Mouse (Mus musculus): ENCODE measurements around the gene Zfp318. TPM values are rescaled to one million over a fixed set of nuclear protein-coding genes. Genes with fewer than 3 reads are reported as not detected.

Gene Zfp318
- polyA plus RNA-seq, 2 experiments = 1.5 to 2.1 TPM

DNA sequence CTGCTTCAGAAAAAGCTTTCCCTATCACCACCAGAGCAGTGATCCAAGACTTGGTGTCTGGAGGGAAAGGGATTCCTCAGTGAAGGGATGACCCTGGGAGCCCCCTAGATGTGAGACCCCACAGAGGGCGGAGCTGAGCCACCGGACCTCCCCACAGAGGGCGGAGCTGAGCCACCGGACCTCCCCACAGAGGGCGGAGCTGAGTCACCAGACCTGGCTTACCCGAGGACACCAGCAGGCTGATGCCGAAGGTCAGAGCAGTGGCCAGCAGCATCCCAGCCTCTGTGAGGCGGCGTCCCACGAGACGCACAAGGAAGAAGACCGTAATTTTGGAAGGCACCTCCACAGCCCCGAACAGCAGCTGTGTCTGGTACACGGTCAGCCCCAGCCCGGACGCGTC lies 50.1 kb downstream of the Zfp318 start:
- no peaks in the 10 kb centered on the region for H3K9me3 ChIP-seq (ENCODE audit: control insufficient read depth, low read length)
- no peaks in the 10 kb centered on the region for H3K27me3 ChIP-seq (ENCODE audit: control insufficient read depth, insufficient read depth, low read length)
- no peaks in the 10 kb centered on the region for H3K4me1 ChIP-seq (replicated peaks; ENCODE audit: control insufficient read depth in 2 of 2, insufficient read depth in 2 of 2, low read length in 1 of 2)
- no peak overlapping the region for H3K4me3 ChIP-seq (ENCODE audit: insufficient read depth in 1 of 2, low read depth in 2 of 2, low read length in 2 of 2)
- WGBS (ENCODE audit: insufficient replicate concordance) = 3% methylated on average over 17 of the region's 17 CpGs
- ATAC-seq (ENCODE audit: insufficient read depth) = no peak
- no peak overlapping the region for H3K27ac ChIP-seq
- no peaks in the 10 kb centered on the region for H3K36me3 ChIP-seq (replicated peaks; ENCODE audit: control insufficient read depth, insufficient read depth, low read depth)
- H3K4me2 ChIP-seq (ENCODE audit: low read depth) = peak overlapping the region; percentile 29; the same call in 1 of the 2 replicates
- no peak for DNase-seq (ENCODE audit: low read depth in 3 of 3, low spot score in 3 of 3)
- no peak overlapping the region for H3K9ac ChIP-seq (replicated peaks)
- TF ChIP-seq CTCF (IDR thresholded peaks at IDR 0.05; ENCODE audit: low read depth) (no peak), EP300 (IDR thresholded peaks at IDR 0.05; ENCODE audit: low read depth) (no peak)

- Histone ChIP-seq H3K9ac (replicated peaks) (no peak overlapping the region), H3K4me2 (ENCODE audit: low read depth) (no peak overlapping the region), H3K4me3 (ENCODE audit: insufficient read depth in 1 of 2, low read depth in 2 of 2, low read length in 2 of 2) (no peak overlapping the region), H3K27me3 (ENCODE audit: control insufficient read depth, insufficient read depth, low read length) (no peaks in the 10 kb centered on the region), H3K4me1 (replicated peaks; ENCODE audit: control insufficient read depth in 2 of 2, insufficient read depth in 2 of 2, low read length in 1 of 2) (no peaks in the 10 kb centered on the region), H3K27ac (no peak overlapping the region), H3K9me3 (ENCODE audit: control insufficient read depth, low read length) (no peaks in the 10 kb centered on the region), H3K36me3 (replicated peaks; ENCODE audit: control insufficient read depth, insufficient read depth, low read depth) (no peaks in the 10 kb centered on the region)
- ATAC-seq (ENCODE audit: insufficient read depth) (no peak), DNase-seq (ENCODE audit: low read depth in 3 of 3, low spot score in 3 of 3) (no peak)
- TF ChIP-seq CTCF (IDR thresholded peaks at IDR 0.05; ENCODE audit: low read depth) = peak; percentile 65
- no peak for TF ChIP-seq EP300 (IDR thresholded peaks at IDR 0.05; ENCODE audit: low read depth)
- WGBS (ENCODE audit: insufficient replicate concordance) = 30% methylated on average over 23 of the region's 23 CpGs
Observed at GRCm38 (mm10) chr17:46436672-46437366, 53.3 kb downstream of the Zfp318 start.

DNA sequence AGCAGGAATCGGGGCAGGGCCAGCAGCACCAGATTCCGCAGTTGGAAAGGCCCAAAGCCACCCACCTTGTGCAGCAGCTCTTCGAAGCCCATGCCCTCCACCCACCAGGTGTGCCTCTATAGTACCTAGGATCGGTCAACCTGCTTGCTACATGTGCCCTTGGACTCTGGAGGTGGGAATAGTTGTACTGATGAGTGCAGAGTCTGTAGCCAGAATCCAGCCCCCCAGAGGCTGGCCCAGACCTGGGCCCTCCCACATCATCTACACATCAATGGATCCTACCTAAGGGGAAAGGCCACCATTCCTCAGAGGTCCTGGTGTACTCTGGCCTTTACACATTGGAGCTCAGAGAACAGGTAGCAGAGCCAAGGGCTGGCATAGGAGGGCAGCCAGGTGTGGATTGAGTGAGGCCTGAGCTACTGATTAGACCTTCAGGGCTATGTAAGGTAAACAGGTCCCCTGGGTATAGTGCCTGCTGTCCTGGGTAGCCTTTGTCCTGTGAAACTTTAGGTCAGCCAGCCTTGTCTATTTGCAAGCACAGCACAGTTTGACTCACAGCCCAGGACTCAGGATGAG lies 54.9 kb downstream of the Zfp318 start, which contains the start of gene Slc22a7:
Gene Slc22a7 (minus strand): TSS at position 160 of the 576 bp plus-strand sequence.
- Histone ChIP-seq H3K27me3 (ENCODE audit: control insufficient read depth, insufficient read depth, low read length) (peaks cover 8% of the 10 kb centered on the region), H3K36me3 (replicated peaks; ENCODE audit: control insufficient read depth, insufficient read depth, low read depth) (no peaks in the 10 kb centered on the region), H3K4me2 (ENCODE audit: low read depth) (no peak within 1 kb of the TSS), H3K9ac (replicated peaks) (no peak within 1 kb of the TSS), H3K4me3 (ENCODE audit: insufficient read depth in 1 of 2, low read depth in 2 of 2, low read length in 2 of 2) (no peak within 1 kb of the TSS), H3K4me1 (replicated peaks; ENCODE audit: control insufficient read depth in 2 of 2, insufficient read depth in 2 of 2, low read length in 1 of 2) (no peaks in the 10 kb centered on the region), H3K27ac (no peak within 1 kb of the TSS), H3K9me3 (ENCODE audit: control insufficient read depth, low read length) (no peaks in the 10 kb centered on the region)
- no peak for DNase-seq (ENCODE audit: low read depth in 3 of 3, low spot score in 3 of 3)
- no peak for ATAC-seq (ENCODE audit: insufficient read depth)
- WGBS (ENCODE audit: insufficient replicate concordance) = 58% methylated on average over 4 of the region's 4 CpGs
- no peak for TF ChIP-seq CTCF (IDR thresholded peaks at IDR 0.05; ENCODE audit: low read depth)
- no peak for TF ChIP-seq EP300 (IDR thresholded peaks at IDR 0.05; ENCODE audit: low read depth)

GRCm38 (mm10) chr17:46439176-46439575 lies 55.6 kb downstream of the Zfp318 start:
- H3K4me2 ChIP-seq (ENCODE audit: low read depth) = no peak overlapping the region
- no peaks in the 10 kb centered on the region for H3K9me3 ChIP-seq (ENCODE audit: control insufficient read depth, low read length)
- H3K9ac ChIP-seq (replicated peaks) = no peak overlapping the region
- no peak overlapping the region for H3K27ac ChIP-seq
- H3K4me1 ChIP-seq (replicated peaks; ENCODE audit: control insufficient read depth in 2 of 2, insufficient read depth in 2 of 2, low read length in 1 of 2) = no peaks in the 10 kb centered on the region
- no peaks in the 10 kb centered on the region for H3K36me3 ChIP-seq (replicated peaks; ENCODE audit: control insufficient read depth, insufficient read depth, low read depth)
- TF ChIP-seq CTCF (IDR thresholded peaks at IDR 0.05; ENCODE audit: low read depth) (no peak), EP300 (IDR thresholded peaks at IDR 0.05; ENCODE audit: low read depth) (no peak)
- peaks cover 10% of the 10 kb centered on the region for H3K27me3 ChIP-seq (ENCODE audit: control insufficient read depth, insufficient read depth, low read length)
- 72% methylated on average over 10 of the region's 10 CpGs for WGBS (ENCODE audit: insufficient replicate concordance)
- H3K4me3 ChIP-seq (ENCODE audit: insufficient read depth in 1 of 2, low read depth in 2 of 2, low read length in 2 of 2) = no peak overlapping the region
- ATAC-seq (ENCODE audit: insufficient read depth) = no peak
- no peak for DNase-seq (ENCODE audit: low read depth in 3 of 3, low spot score in 3 of 3)

GRCm38 (mm10) chr17:46444839-46445579 lies 61.5 kb downstream of the Zfp318 start:
- Histone ChIP-seq H3K9me3 (ENCODE audit: control insufficient read depth, low read length) (no peaks in the 10 kb centered on the region), H3K4me3 (ENCODE audit: insufficient read depth in 1 of 2, low read depth in 2 of 2, low read length in 2 of 2) (no peak overlapping the region), H3K27ac (no peak overlapping the region), H3K4me1 (replicated peaks; ENCODE audit: control insufficient read depth in 2 of 2, insufficient read depth in 2 of 2, low read length in 1 of 2) (no peaks in the 10 kb centered on the region), H3K4me2 (ENCODE audit: low read depth) (no peak overlapping the region), H3K36me3 (replicated peaks; ENCODE audit: control insufficient read depth, insufficient read depth, low read depth) (no peaks in the 10 kb centered on the region), H3K9ac (replicated peaks) (no peak overlapping the region), H3K27me3 (ENCODE audit: control insufficient read depth, insufficient read depth, low read length) (peaks cover 22% of the 10 kb centered on the region)
- 8% methylated on average over 50 of the region's 50 CpGs for WGBS (ENCODE audit: insufficient replicate concordance)
- no peak for ATAC-seq (ENCODE audit: insufficient read depth)
- TF ChIP-seq CTCF (IDR thresholded peaks at IDR 0.05; ENCODE audit: low read depth) (no peak), EP300 (IDR thresholded peaks at IDR 0.05; ENCODE audit: low read depth) (no peak)
- DNase-seq (ENCODE audit: low read depth in 3 of 3, low spot score in 3 of 3) = no peak

Measured in liver, embryonic 14.5 days (tissue).